Mouse (Mus musculus): ENCODE data around the gene Gm49320.

GRCm38 (mm10) chr8:4276111-4276465, 37.4 kb downstream of the Gm49320 start:
- no peak for TF ChIP-seq EP300 (IDR thresholded peaks at IDR 0.05; ENCODE audit: low read depth)
- no peak for TF ChIP-seq CTCF (IDR thresholded peaks at IDR 0.05; ENCODE audit: low read depth)

Data from liver, postnatal 0 days (tissue).